Mouse (Mus musculus) heart, embryonic 12.5 days (tissue): ENCODE results near the gene Klk15. TPM values are rescaled to one million over a fixed set of nuclear protein-coding genes. Genes with fewer than 3 reads are reported as not detected.
"Not testable (repeated sequence)": the region's sequence is repeated elsewhere in the genome, so short reads cannot be mapped to it uniquely, and the experiment has no call there.

Source experiments
- ATAC-seq: fragments of 200-750 bp; cut with Nextera tagmentation; 2 replicates; pipeline ENCODE4 v1.8.0; 2017; ENCODE audit warnings: moderate TSS enrichment, moderate library complexity; ENCODE audit not compliant: insufficient number of reproducible peaks, low FRiP score
- H3K27ac ChIP-seq: fragments of 300-500 bp; sonication (generic); 2 replicates; pipeline ENCODE4 v1.5.1; 2016; ENCODE audit warnings: mild to moderate bottlenecking, moderate library complexity; ENCODE audit not compliant: poor library complexity, severe bottlenecking
- H3K27me3 ChIP-seq: fragments of 300-500 bp; sonication (generic); replicated peaks from 2 replicates; pipeline ENCODE4 v1.6.1; 2016; ENCODE audit warnings: mild to moderate bottlenecking, moderate library complexity
- H3K36me3 ChIP-seq: fragments of 300-500 bp; sonication (generic); 2 replicates; pipeline ENCODE4 v1.6.1; 2016; ENCODE audit warnings: mild to moderate bottlenecking, moderate library complexity
- H3K4me1 ChIP-seq: fragments of 300-500 bp; sonication (generic); replicated peaks from 2 replicates; pipeline ENCODE4 v1.6.1; 2016; ENCODE audit warnings: mild to moderate bottlenecking
- H3K4me2 ChIP-seq: fragments of 300-500 bp; sonication (generic); 2 replicates; pipeline ENCODE4 v1.6.1; 2016; ENCODE audit warnings: mild to moderate bottlenecking, moderate library complexity
- H3K4me3 ChIP-seq: fragments of 300-500 bp; sonication (generic); 2 replicates; pipeline ENCODE4 v1.5.1; 2016; ENCODE audit warnings: mild to moderate bottlenecking
- H3K9ac ChIP-seq: fragments of 300-500 bp; sonication (generic); 2 replicates; pipeline ENCODE4 v1.6.1; 2016; ENCODE audit warnings: mild to moderate bottlenecking, moderate library complexity
- H3K9me3 ChIP-seq: fragments of 300-500 bp; sonication (generic); replicated peaks from 2 replicates; pipeline ENCODE4 v1.6.1; 2016; ENCODE audit warnings: mild to moderate bottlenecking, moderate library complexity
- WGBS: fragments of 180-500 bp; shearing (Covaris S2); methylation state at CpG from one replicate; pipeline ENCODE4 v1.1.7; 2016; 5-methylcytosine and 5-hydroxymethylcytosine counted together
- polyA plus RNA-seq: library from polyadenylated mRNA; unstranded; fragments of >200 nt; fragmentation: Nextera tagmentation; extraction: Ambion mirVana; gene quantifications from 2 replicates; pipeline ENCODE4 v1.2.1, GENCODE M21; 2016

The Klk15 gene
- polyA plus RNA-seq, 1 experiment from 2014 or later, result not detected

DNA sequence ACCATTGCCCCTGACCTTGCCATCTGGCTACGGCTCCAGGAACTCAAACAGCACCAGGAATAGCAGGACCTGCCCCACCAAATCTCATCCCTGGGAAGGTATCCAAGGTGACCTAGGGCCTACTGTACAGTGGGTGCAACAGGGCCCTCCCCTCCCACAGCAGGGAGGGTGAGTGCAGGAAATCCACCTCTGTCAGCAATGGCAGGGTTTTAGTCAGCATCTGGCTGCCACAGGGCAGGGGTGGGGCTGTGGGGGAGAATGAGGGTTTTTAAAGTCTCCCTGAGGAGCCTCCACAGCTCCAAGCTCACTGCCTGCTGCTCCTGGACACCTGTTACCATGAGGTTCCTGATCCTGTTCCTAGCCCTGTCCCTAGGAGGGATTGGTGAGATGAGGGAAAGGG, 42.2 kb downstream of the Klk15 start, which contains the start of gene Klk1b9:
Klk1b9 (plus strand) TSS at position 301 of the 400 bp plus-strand sequence.
- H3K27ac ChIP-seq, H3K27me3 ChIP-seq, H3K4me3 ChIP-seq, ATAC-seq, H3K36me3 ChIP-seq, H3K9me3 ChIP-seq, H3K9ac ChIP-seq, H3K4me1 ChIP-seq, H3K4me2 ChIP-seq: not testable (repeated sequence)
- 95% methylated on average over 1 of the region's 1 CpGs for WGBS

DNA sequence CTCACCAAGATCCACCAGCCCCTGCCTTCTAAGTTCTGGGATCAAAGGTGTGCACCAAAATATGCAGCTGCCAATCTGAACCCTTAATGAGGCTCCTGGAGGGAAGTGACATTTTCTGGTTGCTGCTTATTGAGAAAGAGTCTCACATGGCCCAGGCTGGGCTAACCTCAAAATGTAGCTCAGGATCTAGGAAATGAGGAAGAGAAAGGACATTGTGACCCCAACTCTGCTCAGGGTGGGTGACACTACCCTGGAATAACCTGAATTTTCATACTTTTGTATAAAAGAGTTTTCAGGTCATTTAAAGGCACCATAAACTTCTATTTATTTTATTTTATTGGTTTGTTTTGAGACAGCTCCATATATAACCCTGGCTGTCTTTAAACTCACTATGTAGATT, 52.1 kb downstream of the Klk15 start:
- no peaks in the 10 kb centered on the region for H3K4me1 ChIP-seq
- no peak overlapping the region for H3K4me2 ChIP-seq
- H3K4me3 ChIP-seq, result no peak overlapping the region
- ATAC-seq, result no peak
- no peak overlapping the region for H3K9ac ChIP-seq
- H3K27ac ChIP-seq, result no peak overlapping the region
- no peaks in the 10 kb centered on the region for H3K9me3 ChIP-seq
- H3K27me3 ChIP-seq, result no peaks in the 10 kb centered on the region; the same call in 1 of the 2 replicates
- no peaks in the 10 kb centered on the region for H3K36me3 ChIP-seq

Other genes starting within 250 kb of the Klk15 start
- not detected in 2 replicates for gene Klk14, start 243.3 kb upstream of the Klk15 start, polyA plus RNA-seq
- gene Klk13, start 221.2 kb upstream of the Klk15 start, polyA plus RNA-seq, result 0.13 and 0.24 TPM in 2 replicates
- not detected in 2 replicates for gene Klk12, start 164.8 kb upstream of the Klk15 start, polyA plus RNA-seq
- not detected in 2 replicates for gene Klk11, start 159.1 kb upstream of the Klk15 start, polyA plus RNA-seq
- gene Klk10, start 152.7 kb upstream of the Klk15 start, polyA plus RNA-seq, result 0.23 TPM in 1 of 2 replicates, not detected in the other
- not detected in 2 replicates for gene Klk9, start 141.8 kb upstream of the Klk15 start, polyA plus RNA-seq
- 24.4 and 25.0 TPM in 2 replicates for gene Klk8, start 136.2 kb upstream of the Klk15 start, polyA plus RNA-seq
- 0.26 TPM in 1 of 2 replicates, not detected in the other for gene Klk7, start 122.4 kb upstream of the Klk15 start, polyA plus RNA-seq
- gene Klk6, start 109.2 kb upstream of the Klk15 start, polyA plus RNA-seq, result not detected in 2 replicates
- gene Klk5, start 91.8 kb upstream of the Klk15 start, polyA plus RNA-seq, result not detected in 2 replicates
- 0.18 TPM in 1 of 2 replicates, not detected in the other for gene Klk4, start 52.6 kb upstream of the Klk15 start, polyA plus RNA-seq
- gene Klk1b8, start 16.9 kb downstream of the Klk15 start, polyA plus RNA-seq, result not detected in 2 replicates
- not detected in 2 replicates for gene Klk1b1, start 33.0 kb downstream of the Klk15 start, polyA plus RNA-seq
- gene Klk1b9, start 42.3 kb downstream of the Klk15 start, polyA plus RNA-seq, result not detected in 2 replicates
- not detected in 2 replicates for gene Klk1b11, start 62.1 kb downstream of the Klk15 start, polyA plus RNA-seq
- not detected in 2 replicates for gene Klk1b26, start 78.4 kb downstream of the Klk15 start, polyA plus RNA-seq
- gene Klk1b27, start 118.5 kb downstream of the Klk15 start, polyA plus RNA-seq, result not detected in 2 replicates
- gene Klk1b21, start 168.6 kb downstream of the Klk15 start, polyA plus RNA-seq, result not detected in 2 replicates
- not detected in 2 replicates for gene Klk1b22, start 178.9 kb downstream of the Klk15 start, polyA plus RNA-seq
- not detected in 2 replicates for gene Klk1b16, start 203.0 kb downstream of the Klk15 start, polyA plus RNA-seq